Mouse (Mus musculus) midbrain, postnatal 0 days (tissue): Measurements from ENCODE around the gene Gm49369. TPM values are rescaled to one million over a fixed set of nuclear protein-coding genes. Genes with fewer than 3 reads are reported as not detected.

ENCODE experiments used
- ATAC-seq: fragments of 200-750 bp; cut with Nextera tagmentation; 2 replicates; pipeline ENCODE4 v1.8.0; 2017; ENCODE audit warnings: moderate number of reproducible peaks, mild to moderate bottlenecking, moderate TSS enrichment, moderate library complexity; ENCODE audit not compliant: low FRiP score
- DNase-seq: peaks from one replicate; pipeline ENCODE4 v3.0.0-alpha.2; 2015; ENCODE audit warnings: low spot score
- H3K27ac ChIP-seq: fragments of 300-500 bp; sonication (generic); 2 replicates; pipeline ENCODE4 v1.5.1; 2014; ENCODE audit warnings: low read depth, mild to moderate bottlenecking, low read length, mixed read lengths
- H3K27me3 ChIP-seq: fragments of 300-500 bp; sonication (generic); 2 replicates; pipeline ENCODE4 v1.6.1; 2014; ENCODE audit warnings: low read length, control low read depth, mixed read lengths; ENCODE audit not compliant: insufficient read depth
- H3K36me3 ChIP-seq: fragments of 300-500 bp; sonication (generic); 2 replicates; pipeline ENCODE4 v1.6.1; 2014; ENCODE audit warnings: low read length, control low read depth, mixed read lengths; ENCODE audit not compliant: insufficient read depth
- H3K4me1 ChIP-seq: fragments of 300-500 bp; sonication (generic); 2 replicates; pipeline ENCODE4 v1.6.1; 2014; ENCODE audit warnings: mild to moderate bottlenecking, control low read depth, antibody characterized with exemption, low read length, mixed read lengths; ENCODE audit not compliant: insufficient read depth
- H3K4me2 ChIP-seq: fragments of 300-500 bp; sonication (generic); 2 replicates; pipeline ENCODE4 v1.6.1; 2014; ENCODE audit warnings: low read depth, mild to moderate bottlenecking, low read length, mixed read lengths; ENCODE audit not compliant: poor library complexity, severe bottlenecking
- H3K4me3 ChIP-seq: fragments of 300-500 bp; sonication (generic); 2 replicates; pipeline ENCODE4 v1.5.1; 2014; ENCODE audit warnings: low read depth, mild to moderate bottlenecking, low read length, moderate library complexity
- H3K9ac ChIP-seq: fragments of 300-500 bp; sonication (generic); replicated peaks from 2 replicates; pipeline ENCODE4 v1.6.1; 2014; ENCODE audit warnings: mild to moderate bottlenecking, low read length, moderate library complexity, mixed read lengths; ENCODE audit not compliant: poor library complexity, severe bottlenecking
- H3K9me3 ChIP-seq: fragments of 300-500 bp; sonication (generic); 2 replicates; pipeline ENCODE4 v1.6.1; 2016; ENCODE audit warnings: low read length, control low read depth
- CTCF ChIP-seq: IDR thresholded peaks from 2 replicates; pipeline ENCODE4 v1.5.1; 2016; ENCODE audit warnings: antibody characterized with exemption, mild to moderate bottlenecking
- WGBS: fragments of 180-500 bp; shearing (Covaris S2); extraction: QIAGEN DNeasy Blood & Tissue Kit; methylation state at CpG from one replicate; pipeline ENCODE4 v1.1.7; 2014; 5-methylcytosine and 5-hydroxymethylcytosine counted together
- polyA plus RNA-seq: library from polyadenylated mRNA; unstranded; fragments of >200 nt; fragmentation: Nextera tagmentation; extraction: Ambion mirVana; gene quantifications from 2 replicates; pipeline ENCODE4 v1.2.1, GENCODE M21; 2015
- total RNA-seq: library from RNA; depleted of rRNA; stranded (reverse); fragments of >200 nt; gene quantifications from 2 replicates; pipeline ENCODE4 v1.2.3, GENCODE M21; 2014

Gene Gm49369
- total and polyA plus RNA-seq, 2 experiments from 2014 or later, result not detected

GRCm38 (mm10) chr7:142419887-142420286 is 37.4 kb upstream of the Gm49369 start:
- Histone ChIP-seq H3K27ac (no peak overlapping the region), H3K4me3 (no peak overlapping the region), H3K4me1 (no peaks in the 10 kb centered on the region), H3K27me3 (no peaks in the 10 kb centered on the region), H3K4me2 (no peak overlapping the region), H3K9ac (no peak overlapping the region), H3K9me3 (no peaks in the 10 kb centered on the region), H3K36me3 (no peaks in the 10 kb centered on the region)
- 70% methylated on average over 5 of the region's 5 CpGs for WGBS
- DNase-seq (no peak), ATAC-seq (no peak)
- TF ChIP-seq CTCF, result no peak

GRCm38 (mm10) chr7:142418679-142419078 is 36.2 kb upstream of the Gm49369 start:
- no peak overlapping the region for H3K4me2 ChIP-seq
- no peak overlapping the region for H3K27ac ChIP-seq
- no peak overlapping the region for H3K9ac ChIP-seq
- DNase-seq, result no peak
- H3K4me3 ChIP-seq, result no peak overlapping the region
- WGBS, result 92% methylated on average over 8 of the region's 8 CpGs
- no peak for TF ChIP-seq CTCF
- no peaks in the 10 kb centered on the region for H3K4me1 ChIP-seq
- H3K27me3 ChIP-seq, result no peaks in the 10 kb centered on the region
- H3K36me3 ChIP-seq, result no peaks in the 10 kb centered on the region
- no peak for ATAC-seq
- no peaks in the 10 kb centered on the region for H3K9me3 ChIP-seq

GRCm38 (mm10) chr7:142418027-142418426 is 35.6 kb upstream of the Gm49369 start:
- Histone ChIP-seq H3K27me3 (no peaks in the 10 kb centered on the region), H3K36me3 (no peaks in the 10 kb centered on the region), H3K27ac (no peak overlapping the region), H3K9me3 (no peaks in the 10 kb centered on the region), H3K4me2 (no peak overlapping the region), H3K4me1 (no peaks in the 10 kb centered on the region), H3K9ac (no peak overlapping the region), H3K4me3 (no peak overlapping the region)
- TF ChIP-seq CTCF, result no peak
- WGBS, result 93% methylated on average over 2 of the region's 2 CpGs
- ATAC-seq (no peak), DNase-seq (no peak)

GRCm38 (mm10) chr7:142416225-142416624 is 33.8 kb upstream of the Gm49369 start:
- no peak overlapping the region for H3K9ac ChIP-seq
- DNase-seq, result no peak
- H3K36me3 ChIP-seq, result no peaks in the 10 kb centered on the region
- no peaks in the 10 kb centered on the region for H3K4me1 ChIP-seq
- no peak overlapping the region for H3K27ac ChIP-seq
- H3K9me3 ChIP-seq, result no peaks in the 10 kb centered on the region
- ATAC-seq, result no peak
- no peak overlapping the region for H3K4me2 ChIP-seq
- TF ChIP-seq CTCF, result no peak
- no peaks in the 10 kb centered on the region for H3K27me3 ChIP-seq
- 84% methylated on average over 3 of the region's 3 CpGs for WGBS
- no peak overlapping the region for H3K4me3 ChIP-seq

- no peak for TF ChIP-seq CTCF
- no peak overlapping the region for H3K4me3 ChIP-seq
- whole genome bisulfite sequencing, result 62% methylated on average over 4 of the region's 4 CpGs
- H3K4me2 ChIP-seq, result no peak overlapping the region
- H3K36me3 ChIP-seq, result no peaks in the 10 kb centered on the region
- H3K9ac ChIP-seq, result no peak overlapping the region
- no peak for ATAC-seq
- H3K27me3 ChIP-seq, result no peaks in the 10 kb centered on the region
- no peaks in the 10 kb centered on the region for H3K4me1 ChIP-seq
- DNase-seq, result no peak
- no peaks in the 10 kb centered on the region for H3K9me3 ChIP-seq
- H3K27ac ChIP-seq, result no peak overlapping the region
These were observed 32.8 kb upstream of the Gm49369 start for GRCm38 (mm10) chr7:142415314-142415713.

- ATAC-seq (no peak), DNase-seq (no peak)
- Histone ChIP-seq H3K4me2 (no peak overlapping the region), H3K27me3 (no peaks in the 10 kb centered on the region), H3K4me1 (no peaks in the 10 kb centered on the region), H3K9ac (no peak overlapping the region), H3K27ac (no peak overlapping the region), H3K9me3 (no peaks in the 10 kb centered on the region), H3K4me3 (no peak overlapping the region), H3K36me3 (no peaks in the 10 kb centered on the region)
- 91% methylated on average over 6 of the region's 6 CpGs for WGBS
- TF ChIP-seq CTCF, result no peak
These were observed 30.8 kb upstream of the Gm49369 start for GRCm38 (mm10) chr7:142413285-142413684.
